Mouse (Mus musculus): ENCODE measurements around the gene Eva1b. TPM values are rescaled to one million over a fixed set of nuclear protein-coding genes. Genes with fewer than 3 reads are reported as not detected.
A peak's percentile ranks its signal among the peaks of the same experiment; 100 is the strongest.

The Eva1b gene
- polyA plus RNA-seq, 2 experiments from 2014 or later, result 10.5 to 12.7 TPM

GRCm38 (mm10) chr4:126120506-126120905, 27.0 kb upstream of the Eva1b start:
- no peak for ATAC-seq

- no peak for ATAC-seq
These were observed 24.1 kb upstream of the Eva1b start for GRCm38 (mm10) chr4:126123309-126124040.

- ATAC-seq, result no peak
These were observed 17.0 kb upstream of the Eva1b start for GRCm38 (mm10) chr4:126130502-126130901.

- ATAC-seq, result no peak
These were observed 16.0 kb upstream of the Eva1b start for GRCm38 (mm10) chr4:126131290-126132121.

GRCm38 (mm10) chr4:126132636-126133264, 14.8 kb upstream of the Eva1b start:
- no peak for ATAC-seq

- no peak for ATAC-seq
These were observed 13.3 kb upstream of the Eva1b start for GRCm38 (mm10) chr4:126134236-126134635.

GRCm38 (mm10) chr4:126134639-126135038, 12.9 kb upstream of the Eva1b start:
- no peak for ATAC-seq

- no peak for ATAC-seq
These were observed 9.8 kb upstream of the Eva1b start for GRCm38 (mm10) chr4:126137773-126138172.

- ATAC-seq, result no peak
These were observed 6.5 kb upstream of the Eva1b start for GRCm38 (mm10) chr4:126141021-126141420.

GRCm38 (mm10) chr4:126145396-126145795, 2.1 kb upstream of the Eva1b start:
- no peak for ATAC-seq

- ATAC-seq, result no peak
These were observed 491 bp upstream of the Eva1b start for GRCm38 (mm10) chr4:126146974-126147532.

GRCm38 (mm10) chr4:126148161-126148961, 817 bp downstream of the Eva1b start:
- ATAC-seq, result peak; percentile 95

GRCm38 (mm10) chr4:126149041-126149676, 1.6 kb downstream of the Eva1b start:
- ATAC-seq, result no peak

GRCm38 (mm10) chr4:126149798-126150197, 2.3 kb downstream of the Eva1b start:
- no peak for ATAC-seq

- ATAC-seq, result no peak
These were observed 2.9 kb downstream of the Eva1b start for GRCm38 (mm10) chr4:126150297-126150948.

GRCm38 (mm10) chr4:126150949-126151320, 3.4 kb downstream of the Eva1b start:
- ATAC-seq, result no peak

GRCm38 (mm10) chr4:126151701-126152440, 4.3 kb downstream of the Eva1b start:
- no peak for ATAC-seq

- no peak for ATAC-seq
These were observed 5.3 kb downstream of the Eva1b start for GRCm38 (mm10) chr4:126152864-126153263.

GRCm38 (mm10) chr4:126155183-126155582, 7.6 kb downstream of the Eva1b start:
- no peak for ATAC-seq

GRCm38 (mm10) chr4:126155869-126156268, 8.3 kb downstream of the Eva1b start:
- ATAC-seq, result no peak
